Mouse (Mus musculus): ENCODE measurements around the gene Sult1d1. TPM values are rescaled to one million over a fixed set of nuclear protein-coding genes. Genes with fewer than 3 reads are reported as not detected.
"Not testable (repeated sequence)": the region's sequence is repeated elsewhere in the genome, so short reads cannot be mapped to it uniquely, and the experiment has no call there.

Gene Sult1d1
- under 1 TPM in 1 of 2 experiments, not detected in 1; 0.13 TPM for polyA plus RNA-seq (2017; shearing (Covaris generic))

GRCm38 (mm10) chr5:87568845-87569244 lies at the start of gene Sult1d1:
Gene Sult1d1 (minus strand): TSS chr5:87569027.
- no peak for ATAC-seq

GRCm38 (mm10) chr5:87615128-87615390 lies 46.2 kb upstream of the Sult1d1 start:
- ATAC-seq, result no peak

- no peak for ATAC-seq
These were observed 45.7 kb upstream of the Sult1d1 start for GRCm38 (mm10) chr5:87614364-87615127.

- ATAC-seq, result no peak
These were observed 32.2 kb upstream of the Sult1d1 start for GRCm38 (mm10) chr5:87601018-87601417.

GRCm38 (mm10) chr5:87597891-87598290 lies 29.1 kb upstream of the Sult1d1 start:
- no peak for ATAC-seq

DNA sequence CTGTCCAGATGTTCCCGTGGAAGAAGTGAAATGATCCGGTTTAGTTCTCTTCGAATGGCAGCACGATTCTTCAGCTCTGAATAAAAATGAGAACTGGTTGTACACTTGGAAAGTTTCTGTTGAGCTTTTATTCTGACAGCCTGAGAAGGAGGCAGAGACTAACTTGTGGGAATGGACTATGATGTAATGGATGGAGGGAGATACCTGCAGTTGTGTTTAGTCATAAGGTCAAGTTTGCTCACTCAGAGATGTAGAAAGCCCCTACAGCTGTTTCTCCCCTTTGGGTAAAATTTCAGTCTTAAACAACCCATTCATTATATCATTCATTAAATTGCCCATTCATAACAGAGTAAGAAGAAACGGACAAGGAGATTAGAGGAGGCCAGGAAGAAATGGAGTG lies 22.7 kb upstream of the Sult1d1 start, which contains the start of gene Sult1e1:
TSS of gene Sult1e1 (minus strand) at position 101 of the 400 bp plus-strand sequence.
- no peak for ATAC-seq

- no peak for ATAC-seq
These were observed 21.1 kb upstream of the Sult1d1 start for GRCm38 (mm10) chr5:87589916-87590315.

GRCm38 (mm10) chr5:87580389-87580788 lies 11.6 kb upstream of the Sult1d1 start:
- ATAC-seq, result no peak

GRCm38 (mm10) chr5:87574174-87574573 lies 5.3 kb upstream of the Sult1d1 start:
- ATAC-seq, result no peak

DNA sequence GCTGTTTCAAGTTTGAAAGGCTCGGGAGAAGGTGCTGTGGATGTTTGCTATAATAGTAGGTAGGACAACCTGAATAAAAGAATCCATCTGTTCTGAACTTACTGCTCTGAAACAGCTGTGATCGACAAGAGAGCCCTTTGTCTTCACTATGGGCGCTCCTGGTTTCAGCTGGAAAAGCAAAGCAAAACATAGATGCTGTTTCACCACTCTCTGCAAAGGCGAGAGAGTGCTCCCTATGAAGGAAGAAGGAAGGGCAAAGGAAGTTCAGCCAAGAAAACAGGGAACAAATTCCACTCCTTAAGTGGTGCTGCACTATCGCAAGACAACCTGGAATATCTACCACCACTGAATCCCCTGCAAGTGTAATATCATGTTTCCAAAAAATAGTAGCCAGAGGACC lies 4.7 kb upstream of the Sult1d1 start:
- ATAC-seq, result no peak

DNA sequence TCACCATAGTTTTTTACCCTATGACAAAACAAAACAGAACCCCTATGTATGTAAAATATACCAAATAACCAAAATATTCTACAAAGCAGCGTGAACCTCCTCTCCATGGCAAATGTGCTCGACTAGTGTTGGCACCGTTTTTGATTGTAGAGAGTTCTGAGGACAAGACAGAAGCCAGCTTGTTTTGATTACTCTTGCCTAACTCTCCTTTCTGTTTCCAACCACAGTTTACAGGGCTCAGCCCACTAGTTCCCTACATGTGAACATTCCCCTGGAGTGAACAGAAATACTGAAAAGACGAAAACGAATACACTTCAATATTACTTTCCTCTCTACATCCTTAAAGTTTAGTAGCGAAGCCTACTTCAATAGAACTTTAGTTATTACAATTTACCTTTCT lies 4.0 kb upstream of the Sult1d1 start:
- ATAC-seq, result no peak

- no peak for ATAC-seq
These were observed 1.5 kb downstream of the Sult1d1 start for GRCm38 (mm10) chr5:87567306-87567705.

- ATAC-seq, result no peak
These were observed 5.9 kb downstream of the Sult1d1 start for GRCm38 (mm10) chr5:87562966-87563365.

DNA sequence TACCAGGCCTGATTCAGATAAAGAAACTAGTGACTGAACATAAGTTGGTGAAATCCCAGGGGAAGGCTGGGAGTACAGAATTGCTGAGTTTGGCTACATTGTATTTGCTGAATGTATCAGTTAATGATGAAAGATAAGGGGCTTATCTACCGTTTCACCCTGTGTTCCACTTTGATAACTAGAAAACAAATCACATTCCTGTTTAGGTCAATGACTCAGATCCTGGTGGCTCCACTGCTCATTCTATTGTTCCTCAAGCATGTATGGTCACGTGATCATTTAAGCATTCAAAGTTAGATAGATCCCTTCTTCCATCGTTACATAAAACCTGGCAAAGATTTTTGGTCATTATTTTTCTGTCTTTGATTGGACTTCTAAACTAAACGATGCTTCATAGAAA lies 6.3 kb downstream of the Sult1d1 start:
- no peak for ATAC-seq

DNA sequence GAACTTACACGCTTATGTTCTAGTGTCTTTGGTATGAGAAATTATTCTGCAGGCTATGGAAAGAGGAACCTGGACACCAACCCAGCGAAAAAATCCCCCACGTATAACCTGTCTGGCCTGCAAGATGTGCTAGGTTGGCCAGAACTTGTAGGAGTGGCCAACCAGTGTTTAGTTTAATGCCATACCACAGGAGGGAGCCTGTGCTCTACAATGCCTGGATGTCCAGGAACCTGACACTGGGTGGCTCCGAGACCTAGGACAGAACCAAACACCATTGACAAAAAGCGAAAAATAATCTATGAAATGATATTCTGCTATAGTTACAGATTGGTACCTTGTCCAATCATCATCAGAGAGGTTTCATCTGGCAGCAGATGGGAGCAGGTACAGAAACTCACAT lies 8.7 kb downstream of the Sult1d1 start:
- ATAC-seq, result no peak

GRCm38 (mm10) chr5:87550935-87551334 lies 17.9 kb downstream of the Sult1d1 start:
- ATAC-seq, result no peak

DNA sequence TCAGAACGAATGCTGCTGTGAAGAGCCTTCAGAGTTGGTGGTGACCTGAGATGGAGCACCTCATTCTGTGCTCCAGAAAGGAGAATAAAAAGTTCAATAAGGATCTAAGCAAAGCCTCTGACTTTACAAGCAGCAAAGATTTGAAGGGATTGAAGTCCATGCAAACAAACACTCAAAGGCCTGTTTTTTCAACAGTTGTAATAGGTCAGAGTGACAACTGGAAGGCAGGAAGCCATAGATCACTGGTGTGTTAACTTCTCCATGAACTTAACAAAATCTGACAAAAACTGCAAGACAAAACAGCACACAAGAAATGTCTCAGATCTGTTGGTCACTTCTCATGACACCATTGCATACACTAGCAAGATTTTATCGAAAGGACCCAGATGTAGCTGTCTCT lies 30.7 kb downstream of the Sult1d1 start, which contains the start of gene Sult1b1:
TSS of gene Sult1b1 (minus strand) at position 85 of the 400 bp plus-strand sequence.
- no peak for ATAC-seq

DNA sequence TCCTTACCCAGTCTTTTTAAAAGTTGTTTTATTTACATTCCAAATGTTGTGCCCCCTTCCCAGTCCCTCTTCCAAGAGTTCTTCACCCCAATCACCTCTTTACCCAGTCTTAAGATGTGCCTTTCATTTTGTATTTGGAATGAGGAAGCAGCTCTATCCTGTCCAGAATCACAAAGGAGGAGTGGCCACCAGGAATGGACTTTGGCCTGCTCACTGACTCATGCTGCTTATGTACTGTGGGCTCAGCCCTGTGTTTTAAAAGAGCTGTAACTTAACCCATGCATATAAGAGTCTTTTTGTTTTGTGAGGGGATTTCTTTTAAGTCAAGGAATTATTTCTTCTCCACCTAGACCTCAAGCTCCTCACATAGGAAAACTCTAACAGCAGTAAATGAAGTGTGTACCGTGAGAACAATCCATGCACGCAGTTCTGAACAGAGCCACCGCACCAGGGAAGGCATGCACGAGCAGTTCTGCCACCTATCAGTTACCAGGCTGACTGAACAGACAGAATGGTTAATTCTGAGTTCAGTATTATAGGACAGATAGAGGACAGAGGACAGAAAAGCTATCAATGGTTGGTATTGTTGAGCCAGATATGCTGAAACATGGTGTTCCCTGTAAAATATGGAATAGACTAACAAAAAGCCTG lies 32.7 kb downstream of the Sult1d1 start:
- ATAC-seq, result no peak

DNA sequence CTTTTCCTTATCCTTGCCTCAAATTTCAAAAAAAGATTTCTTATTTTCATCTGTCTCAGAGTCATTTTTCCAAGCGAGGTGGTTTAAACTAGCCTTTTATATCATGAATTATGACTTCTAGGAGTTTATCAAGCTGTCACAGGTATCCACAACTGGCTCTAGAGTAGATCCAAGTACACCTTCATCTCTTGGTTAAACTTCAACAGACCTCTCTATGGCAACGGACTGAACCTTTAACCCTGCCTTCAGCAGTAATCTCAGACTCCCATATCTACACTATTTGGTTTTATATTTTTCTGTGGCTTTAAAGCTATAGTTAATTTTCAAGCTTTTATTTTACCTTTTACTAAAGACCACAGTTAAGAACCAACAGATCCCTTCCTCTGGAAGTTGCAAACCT lies 36.5 kb downstream of the Sult1d1 start:
- no peak for ATAC-seq

DNA sequence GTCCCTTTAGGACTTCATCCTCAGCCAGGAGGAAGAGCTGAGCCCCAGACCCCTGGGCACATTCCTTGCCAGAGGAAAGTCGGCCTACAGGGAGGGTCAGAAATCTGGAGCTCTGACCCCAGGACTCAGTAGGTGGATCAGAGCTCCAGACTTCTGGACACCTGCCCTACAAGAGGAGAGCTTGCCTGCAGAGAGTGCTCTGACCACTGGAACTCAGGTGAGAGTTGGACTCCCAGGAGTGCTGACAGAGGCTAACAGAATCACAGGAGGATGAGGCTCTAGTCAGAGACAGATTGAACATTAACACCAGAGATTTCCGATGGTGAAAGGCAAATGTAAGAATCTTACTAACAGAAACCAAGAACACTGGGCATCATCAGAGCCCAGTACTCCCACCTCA lies 45.3 kb downstream of the Sult1d1 start:
- not testable (repeated sequence) for ATAC-seq

DNA sequence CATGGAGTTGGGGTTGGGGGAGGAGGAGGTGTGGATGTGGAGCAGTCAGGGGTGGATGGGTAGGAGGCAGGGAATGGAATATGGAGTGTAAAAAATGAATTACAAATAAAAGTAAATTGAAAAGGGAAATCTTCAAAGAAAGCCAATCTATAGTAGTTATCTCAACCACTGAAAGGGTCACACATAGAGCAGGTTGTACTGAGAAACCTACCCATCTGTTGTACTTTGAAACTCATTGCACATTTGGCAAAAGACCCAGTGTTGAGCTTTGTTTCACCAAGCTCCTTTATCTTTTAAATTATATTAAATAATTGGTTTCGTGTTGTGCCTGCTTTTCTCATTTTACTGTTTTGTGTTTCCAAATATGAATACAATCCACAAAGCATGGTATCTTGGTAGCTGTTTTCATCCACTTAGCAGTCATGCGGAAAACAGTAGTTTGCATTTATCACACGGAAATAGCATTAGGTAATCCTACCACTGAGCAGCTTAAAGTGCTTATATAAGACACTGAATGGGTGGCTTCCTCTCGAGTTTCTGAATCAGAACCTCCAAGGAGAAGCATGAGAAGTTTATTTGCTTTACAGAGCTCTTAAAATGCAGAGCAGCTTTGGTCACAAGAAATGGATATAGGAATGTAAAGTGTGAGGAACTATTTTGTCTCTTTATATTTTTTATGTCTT lies 62.9 kb downstream of the Sult1d1 start:
- no peak for ATAC-seq

Measured in activated CD4-positive, CD25-positive, alpha-beta regulatory T cell, adult 4 months (primary cell).